9 mouse cellular contexts compared by ENCODE assay signal in genomic region chr17:56241541-56242401, GRCm38 (mm10). TPM values are rescaled to one million over a fixed set of nuclear protein-coding genes. Genes with fewer than 3 reads are reported as not detected.
DNase-seq lines count a peak whose midpoint lies in the region; ATAC-seq and TF ChIP-seq lines count a peak whose summit lies in the region.
"Had no signal": no experiment of that assay in that cellular context is flagged by ENCODE, and none has a peak within 500 bp of the region (broad histone marks: within the 10 kb centered on the region; RNA-seq: fewer than 3 reads in every experiment).

No protein-coding gene starts in this region.

- peak overlapping the region; percentile 53 for H3K4me2 ChIP-seq in forebrain, postnatal 0 days (ENCODE audit: low read depth)
- H3K4me2 ChIP-seq in hindbrain, embryonic 14.5 days (replicated peaks): peak overlapping the region; percentile 55

- H3K9ac ChIP-seq in forebrain, postnatal 0 days: peak overlapping the region; percentile 62
- H3K9ac ChIP-seq in hindbrain, embryonic 14.5 days: peak overlapping the region; percentile 56

- peak; percentile 56 for DNase-seq in MEL-GATA-1-ER (ENCODE audit: extremely low read depth, low read depth)
- peak; percentile 87 for DNase-seq in cerebellum, adult 11 months
- DNase-seq in forebrain, postnatal 0 days: peak; percentile 85
- peak; percentile 81 for DNase-seq in hindbrain, embryonic 14.5 days (ENCODE audit: low spot score)
- peak; percentile 64 to 87 for DNase-seq in layer of hippocampus, postnatal 25 days (ENCODE audit: extremely low spot score in 1 of 2, low spot score in 1 of 2)
- peak; percentile 82 for DNase-seq in right cerebral cortex, adult 18-20 months
- peak; percentile 73 for DNase-seq in urinary bladder, adult 2 months (ENCODE audit: low spot score)

- WGBS in forebrain, postnatal 0 days: under 1% methylated on average over 33 of the region's 33 CpGs
- 2% methylated on average over 33 of the region's 33 CpGs for WGBS in hindbrain, embryonic 14.5 days

- H3K4me1 ChIP-seq in forebrain, postnatal 0 days (ENCODE audit: insufficient read depth): peaks cover 4% of the 10 kb centered on the region; the same call in 1 of the 2 replicates
- no peaks in the 10 kb centered on the region; the same call in 1 of the 2 replicates for H3K4me1 ChIP-seq in hindbrain, embryonic 14.5 days (replicated peaks; ENCODE audit: control insufficient read depth, insufficient read depth, low read length)

- TF ChIP-seq CTCF in forebrain, postnatal 0 days (IDR thresholded peaks at IDR 0.05; ENCODE audit: low read depth): peak; percentile 21; the same call in 1 of the 2 replicates

- H3K4me3 ChIP-seq in forebrain, postnatal 0 days (ENCODE audit: low read depth, low read length): peak overlapping the region; percentile 60
- peak overlapping the region; percentile 41 for H3K4me3 ChIP-seq in hindbrain, embryonic 14.5 days (replicated peaks; ENCODE audit: low read length)

- peak overlapping the region; percentile 2; the same call in 1 of the 2 replicates for H3K27ac ChIP-seq in forebrain, postnatal 0 days (ENCODE audit: low read depth, low read length)
- no peak overlapping the region for H3K27ac ChIP-seq in hindbrain, embryonic 14.5 days
- H3K27ac ChIP-seq: macrophage had no signal

- H3K9me3 ChIP-seq in forebrain, postnatal 0 days (ENCODE audit: low read length): no peaks in the 10 kb centered on the region
- no peaks in the 10 kb centered on the region for H3K9me3 ChIP-seq in hindbrain, embryonic 14.5 days (ENCODE audit: control insufficient read depth, low read length)

- H3K36me3 ChIP-seq in forebrain, postnatal 0 days (ENCODE audit: insufficient read depth): no peaks in the 10 kb centered on the region
- no peaks in the 10 kb centered on the region for H3K36me3 ChIP-seq in hindbrain, embryonic 14.5 days (replicated peaks; ENCODE audit: control insufficient read depth, insufficient read depth)

- ATAC-seq in forebrain, postnatal 0 days: peak; percentile 95
- peak; percentile 91 for ATAC-seq in hindbrain, embryonic 14.5 days (ENCODE audit: low FRiP score)
- peak; percentile 98 for ATAC-seq in megakaryocyte, adult 5-6 weeks (ENCODE audit: poor library complexity, severe bottlenecking)

- no peaks in the 10 kb centered on the region for H3K27me3 ChIP-seq in forebrain, postnatal 0 days (ENCODE audit: insufficient read depth, low read length)
- peaks cover 8% of the 10 kb centered on the region for H3K27me3 ChIP-seq in hindbrain, embryonic 14.5 days (ENCODE audit: control insufficient read depth, insufficient read depth, low read length)

RNA-seq across cellular contexts. Expression of gene Fem1a, which starts 14.8 kb away (rescaled TPM):
- 44.2 and 53.6 TPM in 2 replicates for total RNA-seq in forebrain, postnatal 0 days (2014; rRNA removed)
- 15.4 and 17.2 TPM in 2 replicates for polyA plus RNA-seq in forebrain, postnatal 0 days (2015; fragmentation: Nextera tagmentation; extraction: Ambion mirVana)
- 21.0 and 21.8 TPM in 2 replicates for polyA plus RNA-seq in hindbrain, embryonic 14.5 days (2014; fragmentation: Nextera tagmentation; extraction: Ambion mirVana)
- total RNA-seq in layer of hippocampus, postnatal 25 days (2021): 10 to 100 TPM; 36.1 to 37.0 TPM
- 10.2 and 11.8 TPM in 2 replicates for total RNA-seq in megakaryocyte, adult 5-6 weeks (2015)
- 15.7 and 16.9 TPM in 2 replicates for total RNA-seq in megakaryocyte, adult 5-6 weeks (2017)
- 14.4 and 17.2 TPM in 2 replicates for polyA plus RNA-seq in urinary bladder, adult 2 months (2012; rRNA removed)

RNA-seq across cellular contexts. Expression of gene Dpp9, which starts 23.1 kb away (rescaled TPM):
- 16.2 and 21.9 TPM in 2 replicates for total RNA-seq in forebrain, postnatal 0 days (2014; rRNA removed)
- polyA plus RNA-seq in forebrain, postnatal 0 days (2015; fragmentation: Nextera tagmentation; extraction: Ambion mirVana): 16.1 and 19.5 TPM in 2 replicates
- polyA plus RNA-seq in hindbrain, embryonic 14.5 days (2014; fragmentation: Nextera tagmentation; extraction: Ambion mirVana): 23.4 and 26.2 TPM in 2 replicates
- total RNA-seq in layer of hippocampus, postnatal 25 days (2021): 10 to 100 TPM; 64.7 to 67.3 TPM
- total RNA-seq in megakaryocyte, adult 5-6 weeks (2015): 25.4 and 26.2 TPM in 2 replicates
- 17.3 and 18.1 TPM in 2 replicates for total RNA-seq in megakaryocyte, adult 5-6 weeks (2017)
- 24.1 and 24.8 TPM in 2 replicates for polyA plus RNA-seq in urinary bladder, adult 2 months (2012; rRNA removed)

RNA-seq across cellular contexts. Expression of gene Ticam1, which starts 34.8 kb away (rescaled TPM):
- total RNA-seq in forebrain, postnatal 0 days (2014; rRNA removed): 1.9 and 2.5 TPM in 2 replicates
- polyA plus RNA-seq in forebrain, postnatal 0 days (2015; fragmentation: Nextera tagmentation; extraction: Ambion mirVana): 1.2 and 1.5 TPM in 2 replicates
- 1.4 and 1.5 TPM in 2 replicates for polyA plus RNA-seq in hindbrain, embryonic 14.5 days (2014; fragmentation: Nextera tagmentation; extraction: Ambion mirVana)
- total RNA-seq in layer of hippocampus, postnatal 25 days (2021): 1 to 10 TPM; 5.5 to 6.0 TPM
- 14.3 and 15.0 TPM in 2 replicates for total RNA-seq in megakaryocyte, adult 5-6 weeks (2015)
- total RNA-seq in megakaryocyte, adult 5-6 weeks (2017): 6.0 and 6.1 TPM in 2 replicates
- polyA plus RNA-seq in urinary bladder, adult 2 months (2012; rRNA removed): 8.7 and 10.0 TPM in 2 replicates

RNA-seq across cellular contexts. Expression of gene Plin3, which starts 50.9 kb away (rescaled TPM):
- 8.1 and 8.5 TPM in 2 replicates for total RNA-seq in forebrain, postnatal 0 days (2014; rRNA removed)
- 12.4 and 13.9 TPM in 2 replicates for polyA plus RNA-seq in forebrain, postnatal 0 days (2015; fragmentation: Nextera tagmentation; extraction: Ambion mirVana)
- 13.9 and 16.4 TPM in 2 replicates for polyA plus RNA-seq in hindbrain, embryonic 14.5 days (2014; fragmentation: Nextera tagmentation; extraction: Ambion mirVana)
- 10 to 100 TPM; 14.6 to 16.7 TPM for total RNA-seq in layer of hippocampus, postnatal 25 days (2021)
- 7.1 and 9.1 TPM in 2 replicates for total RNA-seq in megakaryocyte, adult 5-6 weeks (2015)
- total RNA-seq in megakaryocyte, adult 5-6 weeks (2017): 28.3 and 29.2 TPM in 2 replicates
- 34.6 and 43.6 TPM in 2 replicates for polyA plus RNA-seq in urinary bladder, adult 2 months (2012; rRNA removed)

RNA-seq across cellular contexts. Expression of gene Mydgf, which starts 58.1 kb away (rescaled TPM):
- 52.3 and 65.1 TPM in 2 replicates for total RNA-seq in forebrain, postnatal 0 days (2014; rRNA removed)
- 65.7 and 75.0 TPM in 2 replicates for polyA plus RNA-seq in forebrain, postnatal 0 days (2015; fragmentation: Nextera tagmentation; extraction: Ambion mirVana)
- polyA plus RNA-seq in hindbrain, embryonic 14.5 days (2014; fragmentation: Nextera tagmentation; extraction: Ambion mirVana): 67.8 and 70.8 TPM in 2 replicates
- total RNA-seq in layer of hippocampus, postnatal 25 days (2021): 10 to 100 TPM; 39.4 to 41.4 TPM
- 27.0 and 32.5 TPM in 2 replicates for total RNA-seq in megakaryocyte, adult 5-6 weeks (2015)
- 25.7 and 29.1 TPM in 2 replicates for total RNA-seq in megakaryocyte, adult 5-6 weeks (2017)
- 42.0 and 51.0 TPM in 2 replicates for polyA plus RNA-seq in urinary bladder, adult 2 months (2012; rRNA removed)
